Mouse (Mus musculus) lung, embryonic 15.5 days (tissue): ENCODE measurements at regions not wholly inside any gene's neighbourhood (a gene's known extent, or its start where the extent isn't known, plus 50 kb on each side); places are given as distances from the start of the nearest gene placed in this dataset.
A peak's percentile ranks its signal among the peaks of the same experiment; 100 is the strongest.

Experiments used
- ATAC-seq: fragments of 200-750 bp; cut with Nextera tagmentation; 2 replicates; pipeline ENCODE4 v1.8.0; 2017; ENCODE audit warnings: moderate number of reproducible peaks, borderline replicate concordance; ENCODE audit not compliant: low FRiP score, low TSS enrichment; ENCODE audit errors: extremely low read depth
- H3K27ac ChIP-seq: fragments of 300-500 bp; sonication (generic); 2 replicates; pipeline ENCODE4 v1.5.1; 2015; ENCODE audit warnings: moderate library complexity, mild to moderate bottlenecking, inconsistent platforms
- H3K27me3 ChIP-seq: fragments of 300-500 bp; sonication (generic); 2 replicates; pipeline ENCODE4 v1.6.1; 2015; ENCODE audit warnings: inconsistent platforms
- H3K36me3 ChIP-seq: fragments of 300-500 bp; sonication (generic); 2 replicates; pipeline ENCODE4 v1.6.1; 2015; ENCODE audit warnings: inconsistent platforms
- H3K4me1 ChIP-seq: fragments of 300-500 bp; sonication (generic); 2 replicates; pipeline ENCODE4 v1.6.1; 2015; ENCODE audit warnings: inconsistent platforms
- H3K4me2 ChIP-seq: fragments of 300-500 bp; sonication (generic); 2 replicates; pipeline ENCODE4 v1.6.1; 2015; ENCODE audit warnings: inconsistent platforms, mild to moderate bottlenecking, moderate library complexity
- H3K4me3 ChIP-seq: fragments of 300-500 bp; sonication (generic); 2 replicates; pipeline ENCODE4 v1.5.1; 2015; ENCODE audit warnings: mild to moderate bottlenecking, inconsistent platforms
- H3K9ac ChIP-seq: fragments of 300-500 bp; sonication (generic); 2 replicates; pipeline ENCODE4 v1.6.1; 2015; ENCODE audit warnings: inconsistent platforms
- H3K9me3 ChIP-seq: fragments of 300-500 bp; sonication (generic); 2 replicates; pipeline ENCODE4 v1.6.1; 2016; ENCODE audit warnings: inconsistent platforms
- WGBS: fragments of 180-500 bp; shearing (Covaris S2); methylation state at CpG from one replicate; pipeline ENCODE4 v1.1.7; 2015; 5-methylcytosine and 5-hydroxymethylcytosine counted together

DNA sequence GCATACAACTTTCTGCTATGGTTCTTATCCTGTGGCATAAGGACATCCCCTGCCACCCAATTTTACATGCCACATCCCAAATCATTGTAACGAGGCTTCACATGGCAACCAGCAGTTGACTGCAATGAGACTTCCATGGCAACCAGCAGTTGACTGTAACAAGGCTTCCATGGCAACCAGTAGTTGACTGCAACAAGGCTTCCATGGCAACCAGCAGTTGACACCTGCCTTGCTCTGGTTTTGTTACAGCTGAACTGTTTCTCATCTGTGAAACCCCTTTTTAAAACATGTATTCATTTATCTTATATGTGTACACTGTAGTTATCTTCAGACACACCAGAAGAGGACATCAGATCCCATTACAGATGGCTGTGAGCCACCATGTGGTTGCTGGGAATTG is 100.7 kb upstream of the Adgrf1 start:
- no peak overlapping the region for H3K4me2 ChIP-seq
- H3K36me3 ChIP-seq, result no peaks in the 10 kb centered on the region
- no peak overlapping the region for H3K9ac ChIP-seq
- no peak overlapping the region for H3K4me3 ChIP-seq
- no peaks in the 10 kb centered on the region for H3K9me3 ChIP-seq
- H3K27me3 ChIP-seq, result no peaks in the 10 kb centered on the region
- WGBS, result 78% methylated on average over 1 of the region's 1 CpGs
- no peaks in the 10 kb centered on the region for H3K4me1 ChIP-seq
- ATAC-seq, result no peak
- H3K27ac ChIP-seq, result no peak overlapping the region

DNA sequence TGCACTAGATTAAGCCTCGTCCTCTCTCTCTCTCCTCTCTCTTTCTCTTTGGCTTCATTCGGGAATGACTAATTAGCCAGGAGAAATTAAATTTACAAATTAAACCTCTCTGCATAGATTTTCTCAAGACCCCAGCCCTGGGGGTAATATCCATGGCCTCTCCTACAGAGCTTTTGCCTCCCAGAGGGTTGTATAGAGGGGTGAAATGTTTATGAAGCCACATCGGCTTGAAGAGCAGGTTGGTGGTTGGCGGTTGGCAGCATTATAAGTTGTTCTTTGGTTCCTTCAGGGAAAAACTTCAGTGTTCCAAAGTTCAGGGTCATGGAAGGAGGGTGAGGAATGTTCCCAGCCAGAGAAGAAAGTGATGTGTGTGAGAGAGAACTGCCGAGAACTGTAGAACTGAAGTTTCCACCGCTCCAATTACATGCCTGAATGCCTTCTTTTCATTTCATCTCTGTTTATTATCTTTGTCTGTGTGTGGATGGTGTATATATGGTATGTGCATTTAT is 97.4 kb upstream of the Adgrf1 start:
- no peak overlapping the region for H3K9ac ChIP-seq
- H3K4me2 ChIP-seq, result no peak overlapping the region
- no peak overlapping the region for H3K27ac ChIP-seq
- H3K36me3 ChIP-seq, result no peaks in the 10 kb centered on the region
- no peak for ATAC-seq
- H3K27me3 ChIP-seq, result no peaks in the 10 kb centered on the region
- no peak overlapping the region for H3K4me3 ChIP-seq
- no peaks in the 10 kb centered on the region for H3K4me1 ChIP-seq
- no peaks in the 10 kb centered on the region for H3K9me3 ChIP-seq
- 69% methylated on average over 6 of the region's 6 CpGs for WGBS

GRCm38 (mm10) chr17:43174860-43175259 is 95.3 kb upstream of the Adgrf1 start:
- no peak for ATAC-seq
- no peak overlapping the region for H3K9ac ChIP-seq
- no peak overlapping the region for H3K4me2 ChIP-seq
- H3K4me1 ChIP-seq, result no peaks in the 10 kb centered on the region
- WGBS, result 65% methylated on average over 1 of the region's 1 CpGs
- H3K4me3 ChIP-seq, result no peak overlapping the region
- H3K27me3 ChIP-seq, result no peaks in the 10 kb centered on the region
- no peaks in the 10 kb centered on the region for H3K36me3 ChIP-seq
- H3K9me3 ChIP-seq, result no peaks in the 10 kb centered on the region
- no peak overlapping the region for H3K27ac ChIP-seq

GRCm38 (mm10) chr17:43177244-43177643 is 92.9 kb upstream of the Adgrf1 start:
- Histone ChIP-seq H3K4me1 (no peaks in the 10 kb centered on the region), H3K9ac (no peak overlapping the region), H3K36me3 (no peaks in the 10 kb centered on the region), H3K9me3 (no peaks in the 10 kb centered on the region), H3K27me3 (no peaks in the 10 kb centered on the region), H3K27ac (no peak overlapping the region), H3K4me3 (no peak overlapping the region), H3K4me2 (no peak overlapping the region)
- no peak for ATAC-seq
- 7% methylated on average over 1 of the region's 1 CpGs for WGBS

DNA sequence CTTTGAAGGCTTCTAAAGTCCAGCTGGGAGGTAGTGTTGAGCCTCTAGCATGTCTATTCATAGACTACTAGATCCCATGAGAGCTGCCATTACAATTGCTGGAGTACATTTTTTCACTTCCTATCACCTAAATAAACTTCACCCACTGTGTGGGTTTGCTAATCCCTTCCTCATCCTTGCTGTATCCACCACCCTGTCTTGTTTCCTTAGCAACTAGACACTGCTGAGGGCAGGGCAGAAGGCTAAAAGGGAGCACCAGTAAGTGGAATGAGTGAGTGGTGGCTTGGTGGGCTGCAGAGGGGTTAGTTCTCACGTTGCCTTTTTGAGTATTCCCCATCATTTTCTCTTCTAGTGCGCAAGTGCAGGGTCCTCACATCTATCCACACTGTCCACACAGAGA is 80.1 kb upstream of the Adgrf1 start:
- no peak; the same call in 1 of the 2 replicates for ATAC-seq
- Histone ChIP-seq H3K4me1 (0 out of 2 replicates have a peak, but pooled peaks cover 3% of the 10 kb centered on the region), H3K36me3 (no peaks in the 10 kb centered on the region), H3K4me3 (no peak overlapping the region), H3K4me2 (no peak overlapping the region), H3K27me3 (no peaks in the 10 kb centered on the region), H3K27ac (peak overlapping the region; percentile 75), H3K9ac (no peak overlapping the region), H3K9me3 (no peaks in the 10 kb centered on the region)
- 42% methylated on average over 2 of the region's 2 CpGs for WGBS

GRCm38 (mm10) chr17:43190853-43191485 is 79.2 kb upstream of the Adgrf1 start:
- no peak; the same call in 1 of the 2 replicates for ATAC-seq
- H3K4me2 ChIP-seq, result no peak overlapping the region
- H3K4me1 ChIP-seq, result 0 out of 2 replicates have a peak, but pooled peaks cover 3% of the 10 kb centered on the region
- peak overlapping the region; percentile 75 for H3K27ac ChIP-seq
- no peak overlapping the region for H3K4me3 ChIP-seq
- H3K9me3 ChIP-seq, result no peaks in the 10 kb centered on the region
- no peaks in the 10 kb centered on the region for H3K36me3 ChIP-seq
- no peaks in the 10 kb centered on the region for H3K27me3 ChIP-seq
- 42% methylated on average over 3 of the region's 3 CpGs for WGBS
- no peak overlapping the region for H3K9ac ChIP-seq

- Histone ChIP-seq H3K4me1 (no peaks in the 10 kb centered on the region), H3K4me2 (no peak overlapping the region), H3K27ac (no peak overlapping the region), H3K9ac (no peak overlapping the region), H3K4me3 (no peak overlapping the region), H3K36me3 (no peaks in the 10 kb centered on the region), H3K27me3 (no peaks in the 10 kb centered on the region), H3K9me3 (0 out of 2 replicates have a peak, but pooled peaks cover 4% of the 10 kb centered on the region)
- 44% methylated on average over 1 of the region's 1 CpGs for WGBS
- no peak for ATAC-seq
Observed at GRCm38 (mm10) chr17:43197232-43197631, 72.9 kb upstream of the Adgrf1 start.

- WGBS, result 66% methylated on average over 2 of the region's 2 CpGs
- ATAC-seq, result no peak
- 0 out of 2 replicates have a peak, but pooled peaks cover 4% of the 10 kb centered on the region for H3K9me3 ChIP-seq
- H3K36me3 ChIP-seq, result no peaks in the 10 kb centered on the region
- no peaks in the 10 kb centered on the region for H3K4me1 ChIP-seq
- no peak overlapping the region for H3K27ac ChIP-seq
- H3K27me3 ChIP-seq, result no peaks in the 10 kb centered on the region
- H3K4me3 ChIP-seq, result no peak overlapping the region
- H3K9ac ChIP-seq, result no peak overlapping the region
- H3K4me2 ChIP-seq, result no peak overlapping the region
Observed at GRCm38 (mm10) chr17:43200832-43201231, 69.3 kb upstream of the Adgrf1 start.

- no peak for ATAC-seq
- Histone ChIP-seq H3K36me3 (no peaks in the 10 kb centered on the region), H3K4me2 (no peak overlapping the region), H3K9me3 (0 out of 2 replicates have a peak, but pooled peaks cover under 1% of the 10 kb centered on the region), H3K27me3 (no peaks in the 10 kb centered on the region), H3K9ac (no peak overlapping the region), H3K27ac (no peak overlapping the region), H3K4me1 (no peaks in the 10 kb centered on the region), H3K4me3 (no peak overlapping the region)
- WGBS, result 92% methylated on average over 3 of the region's 3 CpGs
Observed at GRCm38 (mm10) chr17:43206701-43207470, 63.2 kb upstream of the Adgrf1 start.

- H3K4me1 ChIP-seq, result no peaks in the 10 kb centered on the region
- H3K27ac ChIP-seq, result no peak overlapping the region
- H3K9ac ChIP-seq, result no peak overlapping the region
- no peak overlapping the region for H3K4me3 ChIP-seq
- 96% methylated on average over 1 of the region's 1 CpGs for WGBS
- H3K27me3 ChIP-seq, result no peaks in the 10 kb centered on the region
- H3K36me3 ChIP-seq, result no peaks in the 10 kb centered on the region
- H3K9me3 ChIP-seq, result no peaks in the 10 kb centered on the region
- no peak for ATAC-seq
- no peak overlapping the region for H3K4me2 ChIP-seq
Observed at GRCm38 (mm10) chr17:43209727-43210126, 60.4 kb upstream of the Adgrf1 start.

GRCm38 (mm10) chr17:43214038-43214437 is 56.1 kb upstream of the Adgrf1 start:
- H3K36me3 ChIP-seq, result no peaks in the 10 kb centered on the region
- no peak for ATAC-seq
- no peak overlapping the region for H3K4me3 ChIP-seq
- no peaks in the 10 kb centered on the region for H3K27me3 ChIP-seq
- no peak overlapping the region for H3K4me2 ChIP-seq
- H3K9ac ChIP-seq, result no peak overlapping the region
- no peaks in the 10 kb centered on the region for H3K9me3 ChIP-seq
- H3K4me1 ChIP-seq, result no peaks in the 10 kb centered on the region
- no peak overlapping the region for H3K27ac ChIP-seq
- 93% methylated on average over 1 of the region's 1 CpGs for WGBS

DNA sequence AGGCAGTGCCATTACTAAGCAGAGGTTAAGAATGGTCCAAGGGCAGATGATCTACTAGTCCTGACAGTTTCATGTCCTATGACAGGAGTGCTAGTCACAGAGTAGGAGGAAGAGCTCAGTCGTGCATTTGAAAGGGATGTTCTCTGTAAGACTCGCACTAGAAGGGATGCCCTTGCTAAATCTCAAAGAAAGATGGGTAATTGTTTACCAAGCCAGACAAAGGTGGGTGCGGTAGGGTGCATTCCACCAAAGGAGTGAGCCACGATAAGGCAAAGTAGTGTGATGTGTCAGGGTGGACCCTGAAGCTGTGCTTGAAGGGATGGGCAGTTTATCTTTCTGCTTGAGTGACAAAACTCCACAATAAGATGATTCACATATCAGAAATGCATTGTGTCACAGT is 50.5 kb upstream of the Adgrf1 start:
- no peak for ATAC-seq
- Histone ChIP-seq H3K27me3 (no peaks in the 10 kb centered on the region), H3K9ac (no peak overlapping the region), H3K4me3 (no peak overlapping the region), H3K4me1 (no peaks in the 10 kb centered on the region), H3K4me2 (no peak overlapping the region), H3K36me3 (no peaks in the 10 kb centered on the region), H3K9me3 (no peaks in the 10 kb centered on the region), H3K27ac (no peak overlapping the region)
- WGBS, result 67% methylated on average over 4 of the region's 4 CpGs
